Mouse (Mus musculus): ENCODE measurements around the gene Epha3. TPM values are rescaled to one million over a fixed set of nuclear protein-coding genes. Genes with fewer than 3 reads are reported as not detected.

The Epha3 gene
- total RNA-seq, 2 experiments from 2014 or later, result not detected

GRCm38 (mm10) chr16:63793805-63794204, 70.2 kb downstream of the Epha3 start:
- ATAC-seq (replicated peaks; ENCODE audit: low FRiP score, poor library complexity, severe bottlenecking), result no peak

- ATAC-seq (replicated peaks; ENCODE audit: low FRiP score, poor library complexity, severe bottlenecking), result no peak
These were observed 71.9 kb downstream of the Epha3 start for GRCm38 (mm10) chr16:63792084-63792483.

GRCm38 (mm10) chr16:63783544-63783943, 80.4 kb downstream of the Epha3 start:
- no peak for ATAC-seq (replicated peaks; ENCODE audit: low FRiP score, poor library complexity, severe bottlenecking)

GRCm38 (mm10) chr16:63782101-63782500, 81.9 kb downstream of the Epha3 start:
- no peak for ATAC-seq (replicated peaks; ENCODE audit: low FRiP score, poor library complexity, severe bottlenecking)

GRCm38 (mm10) chr16:63780151-63780550, 83.8 kb downstream of the Epha3 start:
- ATAC-seq (replicated peaks; ENCODE audit: low FRiP score, poor library complexity, severe bottlenecking), result no peak

GRCm38 (mm10) chr16:63777811-63778210, 86.2 kb downstream of the Epha3 start:
- ATAC-seq (replicated peaks; ENCODE audit: low FRiP score, poor library complexity, severe bottlenecking), result no peak

GRCm38 (mm10) chr16:63772566-63772965, 91.4 kb downstream of the Epha3 start:
- no peak for ATAC-seq (replicated peaks; ENCODE audit: low FRiP score, poor library complexity, severe bottlenecking)

GRCm38 (mm10) chr16:63767589-63767988, 96.4 kb downstream of the Epha3 start:
- ATAC-seq (replicated peaks; ENCODE audit: low FRiP score, poor library complexity, severe bottlenecking), result no peak

- no peak for ATAC-seq (replicated peaks; ENCODE audit: low FRiP score, poor library complexity, severe bottlenecking)
These were observed 102.8 kb downstream of the Epha3 start for GRCm38 (mm10) chr16:63761177-63761576.

GRCm38 (mm10) chr16:63760112-63760511, 103.9 kb downstream of the Epha3 start:
- no peak for ATAC-seq (replicated peaks; ENCODE audit: low FRiP score, poor library complexity, severe bottlenecking)

- ATAC-seq (replicated peaks; ENCODE audit: low FRiP score, poor library complexity, severe bottlenecking), result no peak
These were observed 110.9 kb downstream of the Epha3 start for GRCm38 (mm10) chr16:63753052-63753451.

GRCm38 (mm10) chr16:63747817-63748216, 116.2 kb downstream of the Epha3 start:
- ATAC-seq (replicated peaks; ENCODE audit: low FRiP score, poor library complexity, severe bottlenecking), result no peak

- ATAC-seq (replicated peaks; ENCODE audit: low FRiP score, poor library complexity, severe bottlenecking), result no peak
These were observed 118.5 kb downstream of the Epha3 start for GRCm38 (mm10) chr16:63745465-63745864.

- ATAC-seq (replicated peaks; ENCODE audit: low FRiP score, poor library complexity, severe bottlenecking), result no peak
These were observed 120.6 kb downstream of the Epha3 start for GRCm38 (mm10) chr16:63743208-63743854.

GRCm38 (mm10) chr16:63719235-63719634, 144.7 kb downstream of the Epha3 start:
- no peak for ATAC-seq (replicated peaks; ENCODE audit: low FRiP score, poor library complexity, severe bottlenecking)

- ATAC-seq (replicated peaks; ENCODE audit: low FRiP score, poor library complexity, severe bottlenecking), result no peak
These were observed 146.7 kb downstream of the Epha3 start for GRCm38 (mm10) chr16:63717317-63717716.

- no peak for ATAC-seq (replicated peaks; ENCODE audit: low FRiP score, poor library complexity, severe bottlenecking)
These were observed 156.8 kb downstream of the Epha3 start for GRCm38 (mm10) chr16:63706912-63707868.

GRCm38 (mm10) chr16:63689371-63689770, 174.6 kb downstream of the Epha3 start:
- no peak for ATAC-seq (replicated peaks; ENCODE audit: low FRiP score, poor library complexity, severe bottlenecking)

GRCm38 (mm10) chr16:63684211-63684610, 179.8 kb downstream of the Epha3 start:
- no peak for ATAC-seq (replicated peaks; ENCODE audit: low FRiP score, poor library complexity, severe bottlenecking)

- no peak for ATAC-seq (replicated peaks; ENCODE audit: low FRiP score, poor library complexity, severe bottlenecking)
These were observed 189.5 kb downstream of the Epha3 start for GRCm38 (mm10) chr16:63674426-63674825.

- no peak for ATAC-seq (replicated peaks; ENCODE audit: low FRiP score, poor library complexity, severe bottlenecking)
These were observed 190.6 kb downstream of the Epha3 start for GRCm38 (mm10) chr16:63673236-63673840.

All from erythroblast, adult 5-6 weeks (primary cell).